Mouse (Mus musculus) 416B (cell line): ENCODE results near the gene Cyp2e1.

Source experiments
- DNase-seq: peaks from one replicate; pipeline ENCODE4 v3.0.0; 2011; ENCODE audit warnings: low read depth

Cyp2e1 gene

GRCm38 (mm10) chr7:140810496-140810895, 47.0 kb downstream of the Cyp2e1 start:
- DNase-seq = peak; percentile 51

DNA sequence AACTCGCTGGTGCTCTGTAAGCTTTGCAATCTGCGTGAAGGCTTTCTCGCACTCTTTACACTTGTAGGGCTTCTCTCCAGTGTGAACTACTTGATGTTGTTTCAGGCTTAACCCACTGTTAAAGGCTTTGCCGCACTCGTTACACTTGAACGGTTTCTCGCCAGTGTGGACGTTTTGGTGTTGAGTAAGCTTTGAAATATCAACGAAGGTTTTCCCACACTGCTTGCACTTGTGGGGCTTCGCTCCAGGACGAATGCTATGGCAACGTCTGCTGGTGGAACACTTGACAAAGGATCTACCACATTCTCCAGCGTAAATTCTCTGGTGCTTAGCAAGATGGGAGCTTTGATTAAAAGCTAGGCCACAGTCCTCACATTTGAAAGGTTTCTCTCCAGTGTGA, 48.2 kb downstream of the Cyp2e1 start:
- no peak for DNase-seq

GRCm38 (mm10) chr7:140812850-140813249, 49.3 kb downstream of the Cyp2e1 start:
- no peak for DNase-seq

DNA sequence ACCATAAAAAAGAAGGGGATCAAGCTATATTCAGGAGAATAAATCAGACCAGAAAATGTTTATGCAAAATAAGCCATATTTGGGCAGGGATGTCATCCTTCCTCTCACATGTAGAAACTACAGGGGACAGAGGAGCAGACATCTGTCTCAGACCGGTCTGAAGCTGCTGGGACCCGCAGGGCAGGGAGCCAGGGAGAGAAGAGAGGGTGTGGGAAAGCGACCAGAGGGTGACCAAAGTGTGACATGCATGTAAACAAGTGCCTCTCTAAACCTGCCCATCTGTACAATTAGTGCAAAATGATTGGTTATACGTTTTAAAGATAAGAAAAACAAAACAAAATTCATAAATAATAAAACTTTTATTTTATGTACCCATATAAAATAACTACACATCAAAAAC, 56.6 kb downstream of the Cyp2e1 start:
- no peak for DNase-seq

DNA sequence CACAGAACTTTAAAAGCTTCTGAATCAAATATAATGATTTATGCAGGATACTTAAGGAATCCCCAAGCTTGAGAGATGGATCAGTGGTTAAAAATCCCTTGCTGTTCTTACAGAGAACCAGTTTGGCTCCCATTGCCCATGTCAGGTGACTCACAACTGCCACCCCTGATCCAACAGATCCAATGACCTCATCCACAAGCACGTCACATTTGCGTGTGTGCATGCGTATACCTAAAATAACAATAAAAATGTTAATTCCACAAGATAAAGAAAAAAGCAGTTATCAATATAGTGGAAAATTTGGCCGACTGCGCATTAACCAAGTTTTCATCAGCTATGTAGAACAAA, 57.7 kb downstream of the Cyp2e1 start:
- no peak for DNase-seq

- DNase-seq = no peak
Measured at GRCm38 (mm10) chr7:140821653-140822329, 58.3 kb downstream of the Cyp2e1 start, which contains the start of gene Zfp941. Gene Zfp941, minus strand, starts transcription at chr7:140822178.

- DNase-seq = no peak
Measured at GRCm38 (mm10) chr7:140822731-140823130, 59.2 kb downstream of the Cyp2e1 start.
